Mouse (Mus musculus): ENCODE measurements around the gene Il20. TPM values are rescaled to one million over a fixed set of nuclear protein-coding genes. Genes with fewer than 3 reads are reported as not detected.

Il20 gene
- polyA plus RNA-seq, 1 experiment from 2014 or later: not detected

DNA sequence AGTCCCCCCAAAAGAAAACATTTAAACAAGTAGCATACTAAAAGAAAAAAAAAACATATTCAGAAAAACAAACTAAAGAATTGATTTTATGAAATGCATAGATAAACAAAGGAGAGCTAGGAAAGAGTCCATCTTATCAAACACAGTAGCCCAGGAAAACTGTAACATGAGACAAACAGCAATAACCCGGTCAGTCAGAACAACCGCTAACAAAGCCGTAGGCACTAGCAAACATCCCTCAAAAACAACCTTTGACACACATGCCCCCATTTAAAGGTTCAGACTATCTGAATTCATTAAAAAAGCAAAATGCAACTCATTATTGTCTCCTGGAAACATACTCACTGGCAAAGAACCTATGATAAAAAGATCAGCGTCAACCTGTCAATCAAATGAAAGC lies 53.8 kb downstream of the Il20 start:
- WGBS: 78% methylated on average over 4 of the region's 4 CpGs
- ATAC-seq (ENCODE audit: low FRiP score): no peak

More for the DNA sequence above, 53.8 kb downstream of the Il20 start:
- Histone ChIP-seq H3K27ac (no peak overlapping the region), H3K4me3 (no peak overlapping the region), H3K4me2 (replicated peaks) (no peak overlapping the region), H3K9me3 (replicated peaks) (no peaks in the 10 kb centered on the region), H3K4me1 (no peaks in the 10 kb centered on the region), H3K36me3 (no peaks in the 10 kb centered on the region), H3K27me3 (no peaks in the 10 kb centered on the region), H3K9ac (no peak overlapping the region)

Other genes starting within 250 kb of the Il20 start
- gene C4bp, start 249.8 kb downstream of the Il20 start, polyA plus RNA-seq (2016; fragmentation: Nextera tagmentation; extraction: Ambion mirVana): not detected in 2 replicates
- 0.15 TPM in 1 of 2 replicates, not detected in the other for gene Gm29427, start 195.7 kb downstream of the Il20 start, polyA plus RNA-seq (2016; fragmentation: Nextera tagmentation; extraction: Ambion mirVana)
- 19.2 and 19.9 TPM in 2 replicates for gene Yod1, start 194.1 kb downstream of the Il20 start, polyA plus RNA-seq (2016; fragmentation: Nextera tagmentation; extraction: Ambion mirVana)
- gene Pfkfb2, start 182.2 kb downstream of the Il20 start, polyA plus RNA-seq (2016; fragmentation: Nextera tagmentation; extraction: Ambion mirVana): 17.0 and 17.8 TPM in 2 replicates
- 1.2 and 1.3 TPM in 2 replicates for gene AA986860, start 179.5 kb downstream of the Il20 start, polyA plus RNA-seq (2016; fragmentation: Nextera tagmentation; extraction: Ambion mirVana)
- gene Fcamr, start 110.5 kb downstream of the Il20 start, polyA plus RNA-seq (2016; fragmentation: Nextera tagmentation; extraction: Ambion mirVana): not detected in 2 replicates
- gene Pigr, start 84.8 kb downstream of the Il20 start, polyA plus RNA-seq (2016; fragmentation: Nextera tagmentation; extraction: Ambion mirVana): not detected in 2 replicates
- gene Fcmr, start 45.8 kb downstream of the Il20 start, polyA plus RNA-seq (2016; fragmentation: Nextera tagmentation; extraction: Ambion mirVana): not detected in 2 replicates
- gene Il24, start 24.0 kb downstream of the Il20 start, polyA plus RNA-seq (2016; fragmentation: Nextera tagmentation; extraction: Ambion mirVana): not detected in 2 replicates
- gene Il19, start 28.7 kb upstream of the Il20 start, polyA plus RNA-seq (2016; fragmentation: Nextera tagmentation; extraction: Ambion mirVana): not detected in 2 replicates
- gene Il10, start 108.4 kb upstream of the Il20 start, polyA plus RNA-seq (2016; fragmentation: Nextera tagmentation; extraction: Ambion mirVana): not detected in 2 replicates
- gene Mapkapk2, start 186.4 kb upstream of the Il20 start, polyA plus RNA-seq (2016; fragmentation: Nextera tagmentation; extraction: Ambion mirVana): 50.3 and 52.4 TPM in 2 replicates
- gene Dyrk3, start 226.9 kb upstream of the Il20 start, polyA plus RNA-seq (2016; fragmentation: Nextera tagmentation; extraction: Ambion mirVana): 14.1 and 14.3 TPM in 2 replicates
- gene Eif2d, start 241.7 kb upstream of the Il20 start, polyA plus RNA-seq (2016; fragmentation: Nextera tagmentation; extraction: Ambion mirVana): 53.1 and 55.5 TPM in 2 replicates